Mouse (Mus musculus): Measurements from ENCODE around the gene Ucn. TPM values are rescaled to one million over a fixed set of nuclear protein-coding genes. Genes with fewer than 3 reads are reported as not detected.

The Ucn gene
- total RNA-seq (2015; ENCODE audit: low replicate concordance) (not detected in 2 replicates), total RNA-seq (2017; ENCODE audit: low replicate concordance) (not detected in 2 replicates)

DNA sequence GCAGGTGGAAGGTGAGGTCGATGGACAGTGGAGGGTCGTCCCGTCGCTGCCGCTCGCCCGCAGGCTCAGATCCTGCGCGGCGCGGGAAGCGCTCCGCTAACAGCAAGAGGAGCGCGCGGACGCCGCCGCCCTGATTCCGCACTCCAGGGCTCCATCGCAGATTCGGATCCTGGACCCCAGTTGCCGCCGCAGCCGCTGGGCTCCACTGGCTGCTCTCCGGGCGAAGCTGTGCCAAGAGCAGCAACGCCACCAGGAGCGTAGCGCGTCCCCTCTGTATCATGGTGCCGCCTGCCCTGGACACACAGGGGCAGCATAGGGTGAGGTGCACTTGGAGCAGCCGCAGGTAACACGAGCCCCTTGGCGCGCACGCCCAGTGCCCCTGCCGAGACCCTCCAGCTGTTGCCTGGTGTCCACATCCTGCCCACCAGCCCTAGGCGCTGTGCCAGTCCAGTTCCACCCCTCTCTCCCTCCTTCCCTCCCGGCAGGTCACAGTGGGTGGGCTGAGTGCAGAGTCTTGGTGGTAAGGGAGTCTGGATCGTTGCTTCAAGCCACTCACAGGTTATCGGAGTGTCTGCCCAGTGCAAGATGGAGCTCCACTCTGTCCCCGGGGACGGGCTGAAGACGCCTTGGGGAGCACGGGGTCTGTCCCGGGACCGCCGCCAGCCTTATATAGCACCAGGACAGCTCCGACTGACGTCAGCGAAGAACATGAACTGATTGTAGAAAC lies at the start of gene Ucn:
Gene Ucn (minus strand): TSS at position 589 of the 727 bp plus-strand sequence.
- ATAC-seq (replicated peaks; ENCODE audit: low FRiP score, poor library complexity, severe bottlenecking), result no peak

DNA sequence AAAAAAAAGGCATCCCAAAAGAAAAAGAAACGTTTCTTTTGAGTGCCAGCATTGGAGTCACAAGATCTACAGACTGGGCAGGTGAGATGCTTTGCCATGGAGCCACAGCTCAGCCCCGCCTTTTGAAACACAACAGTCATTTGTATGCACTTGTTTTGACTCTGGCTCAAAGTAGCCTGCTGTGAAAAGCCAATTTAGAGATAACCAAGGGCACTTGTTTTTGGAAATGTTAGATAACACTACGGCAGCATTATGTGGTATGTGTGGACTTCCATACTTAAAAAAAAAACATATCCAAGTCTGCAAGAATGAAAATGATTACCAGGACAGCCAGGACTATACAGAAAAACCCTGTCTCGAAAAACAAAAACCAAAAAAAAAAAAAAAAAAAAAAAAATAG lies 45.0 kb upstream of the Ucn start:
- ATAC-seq (replicated peaks; ENCODE audit: low FRiP score, poor library complexity, severe bottlenecking), result peak; percentile 50

DNA sequence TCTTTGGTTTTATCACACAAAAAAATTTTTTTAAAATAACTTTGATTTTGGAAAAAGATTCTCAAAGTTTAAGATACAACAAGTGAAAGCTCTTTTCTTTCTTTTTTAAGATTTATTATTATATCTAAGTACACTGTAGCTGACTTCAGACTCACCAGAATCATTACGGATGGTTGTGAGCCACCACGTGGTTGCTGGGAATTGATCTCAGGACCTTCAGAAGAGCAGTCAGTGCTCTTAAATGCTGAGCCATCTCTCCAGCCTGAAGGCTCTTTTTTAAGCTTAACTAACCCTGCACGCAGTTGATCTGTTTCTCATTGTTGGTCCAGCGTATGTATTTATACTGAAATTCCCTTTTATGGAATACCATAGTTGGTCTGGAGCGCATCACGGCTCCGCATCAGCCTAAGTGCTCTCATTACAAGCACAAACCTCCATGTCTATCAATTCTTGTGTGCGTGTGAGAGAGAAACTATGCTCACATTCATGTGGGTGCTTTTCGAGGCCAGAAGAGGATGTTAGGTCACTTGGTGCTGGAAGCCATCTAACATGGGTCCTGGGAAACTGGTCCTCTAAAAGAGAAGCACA lies 42.6 kb upstream of the Ucn start:
- no peak for ATAC-seq (replicated peaks; ENCODE audit: low FRiP score, poor library complexity, severe bottlenecking)

DNA sequence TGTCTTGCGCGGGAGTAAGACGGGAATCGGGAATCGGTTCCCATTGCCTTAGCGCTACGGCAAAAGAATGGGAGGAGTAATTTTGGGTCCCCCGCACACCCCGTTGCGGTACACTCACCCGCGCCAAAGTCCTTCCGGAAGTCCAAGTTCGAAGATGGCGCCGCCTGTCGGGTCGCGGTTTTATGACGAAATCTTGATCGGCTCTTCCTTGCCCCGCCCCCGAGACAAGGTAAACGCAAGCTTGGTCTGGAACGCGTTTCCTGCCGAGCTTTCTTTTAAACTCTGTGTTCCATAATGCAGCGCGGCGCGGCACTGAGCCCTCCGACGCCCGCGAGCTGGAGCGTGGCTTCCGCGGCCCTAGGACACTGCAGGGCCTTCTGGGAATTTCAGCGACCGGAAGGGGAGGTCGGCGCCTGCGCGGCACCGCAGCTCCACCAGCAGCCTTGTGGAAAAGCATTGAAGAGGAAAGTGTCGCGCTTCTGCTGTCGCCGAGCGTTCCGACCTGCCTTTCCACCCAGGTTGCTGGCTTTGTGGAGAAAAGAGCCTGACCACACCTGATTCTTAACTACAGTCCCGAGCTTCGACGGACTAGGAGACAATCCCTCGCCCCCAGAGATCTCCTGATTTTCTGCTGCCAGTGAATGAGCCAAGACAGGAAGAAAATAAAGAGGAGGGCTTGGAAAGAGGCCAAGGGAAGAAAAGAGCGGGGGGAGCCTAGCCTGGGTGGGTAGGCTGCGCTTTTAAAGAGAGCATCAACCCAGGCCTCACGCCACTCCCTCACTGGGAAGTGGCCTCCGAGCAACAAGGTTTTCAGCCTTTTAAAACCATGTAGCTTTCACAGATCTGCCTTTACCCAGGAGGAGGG lies 41.4 kb upstream of the Ucn start, which contains the start of the genes Gm29609 and Gtf3c2:
Gene Gm29609 (minus strand): TSS at position 146 of the 865 bp plus-strand sequence.
Gene Gtf3c2 (minus strand): TSS at position 379 of the 865 bp plus-strand sequence.
- ATAC-seq (replicated peaks; ENCODE audit: low FRiP score, poor library complexity, severe bottlenecking), result peak; percentile 89

DNA sequence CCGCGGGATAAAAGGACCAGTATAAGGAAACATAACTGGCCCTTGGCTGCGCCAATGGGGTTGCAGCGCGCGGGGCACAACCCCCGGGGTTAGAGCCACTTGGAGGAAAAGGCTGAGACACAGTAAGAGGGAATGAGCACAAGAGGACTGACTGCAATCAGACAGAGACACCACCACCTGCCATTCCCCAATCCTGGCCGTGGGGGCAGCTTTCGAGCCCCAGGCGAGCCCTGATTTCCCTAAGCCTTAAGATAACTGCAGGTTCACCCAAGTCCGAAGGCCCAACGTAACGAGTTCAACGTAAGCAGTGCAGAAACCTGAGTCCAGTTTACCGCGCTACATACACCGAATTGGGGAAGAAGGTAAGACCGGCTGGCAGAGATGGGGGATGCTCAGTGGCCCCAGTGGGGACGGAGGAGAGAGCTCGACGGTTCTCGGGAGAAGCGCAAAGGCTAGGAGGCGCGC lies 40.7 kb upstream of the Ucn start:
- peak; percentile 58 for ATAC-seq (replicated peaks; ENCODE audit: low FRiP score, poor library complexity, severe bottlenecking)

DNA sequence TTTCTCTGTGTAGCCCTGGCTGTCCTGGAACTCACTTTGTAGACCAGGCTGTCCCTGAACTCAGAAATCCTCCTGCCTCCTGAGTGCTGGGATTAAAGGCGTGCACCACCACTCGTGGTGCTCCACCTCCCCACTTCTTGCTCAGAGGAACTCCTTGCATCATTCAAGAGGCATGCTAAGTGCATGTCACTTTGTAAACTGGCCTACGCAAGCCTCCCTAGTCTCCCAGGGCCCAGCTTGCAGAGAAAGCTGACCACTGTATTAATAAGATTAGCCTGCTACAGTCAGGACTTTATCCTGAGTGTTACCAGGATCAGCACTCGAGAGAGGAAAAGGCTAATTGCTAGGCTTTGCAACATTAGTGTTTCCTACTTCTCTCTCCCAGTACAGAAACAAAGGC lies 30.0 kb upstream of the Ucn start:
- no peak for ATAC-seq (replicated peaks; ENCODE audit: low FRiP score, poor library complexity, severe bottlenecking)

DNA sequence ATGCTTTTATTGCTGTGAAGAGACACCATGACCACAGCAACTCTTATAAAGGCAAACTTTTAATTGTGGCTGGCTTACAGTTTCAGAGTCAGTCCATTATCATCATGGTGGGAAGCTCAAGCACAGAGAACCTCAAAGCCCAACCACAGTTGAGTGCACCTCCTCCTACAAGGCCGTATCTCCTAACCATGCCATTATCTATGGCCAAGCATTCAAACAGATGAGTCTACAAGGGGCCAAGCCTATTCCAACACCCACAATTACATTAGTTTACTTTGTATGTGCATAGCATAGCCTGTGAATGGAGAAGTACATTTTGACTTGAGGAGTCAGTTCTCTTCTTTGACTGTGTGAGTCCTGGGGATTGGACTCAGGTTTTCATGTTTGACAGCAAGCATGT lies 26.2 kb upstream of the Ucn start:
- ATAC-seq (replicated peaks; ENCODE audit: low FRiP score, poor library complexity, severe bottlenecking), result no peak

DNA sequence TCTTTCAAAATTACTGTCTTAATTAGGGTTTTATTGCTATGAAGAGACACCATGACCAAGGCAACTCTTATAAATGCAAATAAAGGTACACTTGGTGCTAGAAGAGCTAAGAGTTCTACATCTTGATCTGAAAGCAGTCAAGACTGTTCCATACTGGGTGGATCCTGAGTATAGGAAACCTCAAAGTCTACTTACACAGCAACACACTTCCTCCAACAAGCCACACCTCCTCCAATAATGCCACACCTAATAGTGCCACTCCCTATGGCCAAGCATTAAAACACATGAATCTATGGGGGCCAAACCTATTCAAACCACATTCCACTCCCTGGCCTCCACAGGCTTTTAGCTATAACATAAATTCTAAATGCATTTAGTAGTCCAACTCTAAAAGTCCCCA lies 23.8 kb upstream of the Ucn start:
- no peak for ATAC-seq (replicated peaks; ENCODE audit: low FRiP score, poor library complexity, severe bottlenecking)

DNA sequence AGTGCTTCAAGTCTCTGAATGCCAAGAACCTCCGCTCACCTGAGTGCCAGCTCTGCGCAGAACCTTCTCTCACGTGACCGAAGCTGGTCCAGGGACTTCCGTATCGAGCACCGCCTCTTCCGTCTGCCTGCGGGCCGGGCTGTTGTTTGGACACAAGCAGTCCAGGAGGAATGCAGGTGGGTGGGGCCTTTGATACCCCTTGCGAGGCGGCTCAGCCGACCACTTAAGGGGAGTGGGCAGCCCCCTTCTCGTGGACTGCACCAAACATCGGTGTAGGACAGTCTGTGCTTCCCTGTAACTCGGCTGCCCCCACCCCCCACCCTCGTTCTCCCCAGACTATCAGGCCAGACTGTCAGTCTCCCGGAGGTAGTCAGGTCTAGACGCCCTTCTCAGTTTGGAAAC lies 15.5 kb upstream of the Ucn start, which contains the start of gene Mpv17:
Gene Mpv17 (minus strand): TSS at position 100 of the 402 bp plus-strand sequence.
- peak; percentile 98 for ATAC-seq (replicated peaks; ENCODE audit: low FRiP score, poor library complexity, severe bottlenecking)

DNA sequence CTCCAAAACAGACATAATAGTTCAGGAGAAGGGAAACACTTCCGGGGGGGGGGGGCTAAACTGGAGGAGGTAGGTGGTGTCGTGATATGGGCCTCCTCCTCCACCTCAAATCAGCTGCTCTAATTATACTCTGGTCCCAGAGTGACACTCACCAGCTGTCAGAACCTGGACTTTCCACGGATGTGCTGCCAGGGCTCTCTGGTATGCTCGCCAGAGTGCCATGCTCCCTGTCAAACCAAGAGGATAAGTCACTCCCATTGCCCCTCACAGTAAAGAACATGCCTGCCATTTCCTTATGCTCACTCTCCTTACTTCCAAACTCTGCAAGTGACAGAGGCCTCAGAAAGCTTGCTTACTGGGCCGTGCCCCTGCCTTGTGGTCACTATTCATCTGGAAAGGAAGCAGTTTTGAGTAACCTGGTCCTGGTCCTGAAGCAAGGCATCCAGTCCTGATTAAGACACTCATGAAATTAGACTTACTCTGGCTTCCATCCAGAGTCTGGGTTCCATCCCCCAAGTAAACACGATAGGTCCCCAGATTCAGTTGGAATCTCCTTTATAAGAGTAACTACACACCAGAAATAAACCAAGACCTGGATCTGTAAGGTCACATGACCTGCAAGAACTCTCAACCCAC lies 15.0 kb upstream of the Ucn start:
- peak; percentile 6; the same call in 1 of the 2 replicates for ATAC-seq (replicated peaks; ENCODE audit: low FRiP score, poor library complexity, severe bottlenecking)

DNA sequence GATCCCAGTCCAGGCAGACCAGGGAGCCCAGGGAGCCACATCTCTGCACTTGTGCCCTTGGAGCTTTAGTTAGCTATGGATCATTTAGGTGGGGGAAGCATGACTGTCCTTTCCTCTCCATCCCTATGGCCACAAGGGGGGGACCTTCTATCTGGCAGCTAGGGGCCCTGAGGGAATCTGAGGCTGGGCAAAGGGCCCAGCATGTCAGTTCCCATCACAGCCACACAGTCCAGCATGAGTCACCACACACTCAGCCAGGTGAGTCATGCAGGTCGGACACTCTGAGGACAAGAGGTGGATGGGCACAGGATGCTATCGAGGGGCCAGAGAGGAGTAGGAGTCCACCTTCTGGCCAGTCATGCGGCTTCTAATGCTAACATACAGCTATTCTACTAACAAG lies 13.1 kb upstream of the Ucn start:
- ATAC-seq (replicated peaks; ENCODE audit: low FRiP score, poor library complexity, severe bottlenecking), result no peak

DNA sequence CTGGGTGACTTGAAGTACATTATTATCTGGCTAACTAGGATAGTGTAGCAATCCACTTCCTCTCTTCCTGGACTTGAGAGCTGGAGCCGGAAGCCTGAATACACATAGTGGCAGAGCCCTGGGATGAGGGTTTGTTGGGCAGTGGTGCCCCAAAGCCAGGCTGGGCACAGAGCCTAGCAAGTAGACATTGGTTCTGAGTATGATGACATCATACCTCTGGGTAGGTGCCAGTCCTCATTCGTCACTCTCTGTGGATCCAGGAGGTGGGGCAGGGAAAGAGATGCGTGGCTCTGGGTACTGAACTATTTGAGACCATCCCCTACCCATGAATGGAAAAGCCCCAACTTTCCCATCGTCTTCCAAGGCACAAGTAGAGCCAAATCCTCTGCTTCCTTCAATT lies 11.2 kb upstream of the Ucn start:
- ATAC-seq (replicated peaks; ENCODE audit: low FRiP score, poor library complexity, severe bottlenecking), result no peak

DNA sequence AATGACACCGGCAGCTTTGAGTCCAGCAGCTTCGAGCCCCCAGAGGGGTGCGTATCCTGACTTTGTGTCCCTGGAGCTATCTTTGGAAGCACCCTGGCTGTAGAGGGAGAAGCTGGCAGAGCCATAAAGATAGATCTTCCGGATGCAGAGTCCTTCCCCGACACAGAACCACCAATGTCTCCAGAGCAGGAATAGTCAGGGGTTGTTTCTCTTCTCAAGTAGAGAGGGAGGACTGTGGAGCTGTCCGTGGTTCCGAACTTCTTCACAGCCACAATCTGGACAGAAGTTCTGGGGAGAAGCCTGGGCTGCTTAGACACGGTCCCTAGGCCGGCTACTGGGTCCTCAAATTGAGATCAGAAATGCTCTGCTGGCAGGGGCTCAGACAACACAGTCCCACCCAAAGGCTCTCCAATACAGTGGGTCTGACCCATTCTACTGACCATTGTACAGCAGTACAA lies 368 bp upstream of the Ucn start:
- ATAC-seq (replicated peaks; ENCODE audit: low FRiP score, poor library complexity, severe bottlenecking), result no peak

DNA sequence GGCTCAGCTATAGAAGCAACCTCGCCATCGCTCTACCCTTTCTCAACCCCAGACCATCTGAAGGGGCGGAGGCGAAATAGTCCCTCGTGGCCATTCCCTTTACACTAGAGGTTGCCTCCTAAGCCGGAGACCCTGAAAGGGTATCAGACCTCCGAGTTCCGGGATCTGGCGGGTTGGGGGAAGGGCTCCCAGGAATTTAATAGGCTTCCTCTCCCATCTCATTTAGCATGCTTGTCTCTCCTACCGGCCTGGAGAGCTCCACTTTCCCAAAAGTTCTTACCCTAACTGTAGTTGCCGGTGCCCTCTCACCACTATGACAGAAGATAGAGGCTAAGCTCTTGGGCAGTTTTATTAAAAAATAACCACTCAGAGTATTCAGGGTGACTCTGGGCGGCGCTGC lies 971 bp downstream of the Ucn start:
- no peak for ATAC-seq (replicated peaks; ENCODE audit: low FRiP score, poor library complexity, severe bottlenecking)

DNA sequence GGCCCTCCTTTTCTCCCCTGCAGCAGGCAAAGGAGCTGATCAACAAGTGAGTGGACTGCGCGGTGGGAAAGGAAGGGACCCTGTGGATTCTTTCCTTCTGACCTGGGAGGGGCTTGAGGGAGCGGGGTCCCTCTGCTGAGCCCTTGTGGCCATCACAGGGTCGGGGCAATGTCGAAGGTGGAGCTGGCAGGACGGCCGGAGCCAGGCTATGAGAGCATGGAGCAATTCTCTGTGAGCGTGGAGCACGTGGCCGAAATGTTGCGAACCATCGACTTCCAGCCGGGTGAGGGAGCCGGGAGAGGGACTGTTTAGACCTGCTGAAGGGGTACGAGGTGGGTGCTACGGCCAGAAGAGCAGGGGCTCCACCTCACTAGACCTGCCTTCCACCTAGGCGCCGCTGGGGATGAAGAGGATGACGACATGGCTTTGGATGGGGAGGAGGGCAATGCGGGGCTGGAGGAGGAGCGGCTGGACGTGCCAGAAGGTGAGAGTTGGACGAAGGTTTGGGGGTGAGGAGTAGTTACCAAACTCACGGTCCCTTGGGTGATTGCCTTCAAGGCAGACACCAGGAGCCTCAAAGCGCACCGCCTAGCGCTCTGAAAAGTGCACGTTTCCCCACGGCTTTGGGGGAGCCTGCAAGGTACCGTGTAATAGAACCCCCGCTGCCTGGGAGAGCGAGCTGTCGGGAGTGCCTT lies 1.8 kb downstream of the Ucn start:
- ATAC-seq (replicated peaks; ENCODE audit: low FRiP score, poor library complexity, severe bottlenecking), result no peak

DNA sequence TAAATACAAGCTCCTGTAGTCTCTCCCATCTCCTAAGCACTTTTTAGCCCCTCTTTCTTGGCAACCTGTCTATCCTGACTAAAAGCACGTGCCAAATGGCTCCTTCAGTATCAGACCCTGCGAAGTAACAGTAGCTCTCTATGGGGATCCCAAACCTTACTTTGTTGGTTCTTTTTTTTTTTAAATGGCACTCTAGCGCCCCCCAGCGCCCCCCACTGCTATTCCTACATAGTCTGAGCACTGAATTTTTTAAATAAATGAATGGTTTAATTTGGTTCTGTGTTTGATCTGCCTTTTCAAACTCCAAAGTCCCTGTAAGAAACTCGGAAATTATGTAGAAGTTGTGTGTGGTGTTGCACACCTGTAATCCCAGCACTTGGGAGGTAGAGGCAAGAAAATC lies 12.6 kb downstream of the Ucn start:
- no peak for ATAC-seq (replicated peaks; ENCODE audit: low FRiP score, poor library complexity, severe bottlenecking)

DNA sequence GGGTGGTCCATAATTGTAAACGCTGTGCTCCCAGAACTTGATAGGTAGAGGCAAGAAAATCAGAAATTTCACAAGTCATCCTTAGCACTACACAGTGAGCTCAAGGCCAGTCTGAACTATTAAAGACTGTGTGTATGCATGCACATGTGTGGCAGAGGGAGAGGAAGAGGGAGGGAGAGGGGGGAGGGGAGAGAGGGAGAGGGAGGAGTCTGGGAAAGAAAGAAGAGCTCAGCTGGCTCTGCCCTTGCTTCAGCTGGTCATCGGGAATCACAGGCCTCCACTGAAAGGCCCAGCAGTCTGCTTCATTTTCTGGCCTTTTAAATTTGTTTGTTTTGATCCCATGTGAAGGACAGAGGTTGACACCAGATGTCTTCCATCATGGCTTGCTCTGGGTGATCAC lies 15.1 kb downstream of the Ucn start:
- no peak for ATAC-seq (replicated peaks; ENCODE audit: low FRiP score, poor library complexity, severe bottlenecking)

DNA sequence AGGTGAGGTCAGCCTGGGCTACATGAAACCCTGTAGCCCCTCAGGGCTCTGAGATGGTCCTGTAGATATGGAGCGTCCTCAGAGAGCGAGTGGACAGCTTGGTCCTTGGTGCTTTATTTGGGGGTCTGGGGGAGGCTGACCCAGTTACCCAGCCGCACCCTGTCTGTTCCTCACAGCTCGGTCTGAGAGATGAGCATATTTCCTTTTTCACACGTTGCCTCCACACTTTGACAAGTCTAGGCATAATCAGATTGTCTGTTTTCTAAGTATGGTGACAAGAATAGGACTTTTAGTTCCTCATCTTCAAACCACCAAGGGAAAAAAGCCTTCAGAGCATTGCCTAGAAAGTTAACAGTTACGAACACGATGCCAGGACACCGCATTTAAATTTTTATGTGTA lies 17.5 kb downstream of the Ucn start:
- no peak for ATAC-seq (replicated peaks; ENCODE audit: low FRiP score, poor library complexity, severe bottlenecking)

DNA sequence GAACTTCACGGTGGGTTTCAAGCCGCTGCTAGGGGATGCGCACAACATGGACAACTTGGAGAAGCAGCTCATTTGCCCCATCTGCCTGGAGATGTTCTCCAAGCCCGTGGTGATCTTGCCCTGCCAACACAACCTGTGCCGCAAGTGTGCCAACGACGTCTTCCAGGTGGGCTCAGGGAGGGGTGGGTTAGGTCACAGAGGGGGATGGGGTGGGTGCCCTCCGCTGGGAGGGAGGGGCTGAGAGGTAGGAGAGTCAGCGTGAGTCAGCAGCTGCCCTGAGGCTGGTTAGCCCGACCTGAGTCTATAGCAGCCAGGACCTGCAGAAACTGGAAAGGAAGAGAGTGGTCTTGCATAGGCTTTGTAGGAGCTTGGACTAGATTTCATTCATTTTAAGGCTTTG lies 21.7 kb downstream of the Ucn start:
- ATAC-seq (replicated peaks; ENCODE audit: low FRiP score, poor library complexity, severe bottlenecking), result no peak

Measured in erythroid progenitor cell, adult 5-6 weeks (primary cell).